Mouse (Mus musculus): Measurements from ENCODE around the gene Topbp1. TPM values are rescaled to one million over a fixed set of nuclear protein-coding genes. Genes with fewer than 3 reads are reported as not detected.
"Not testable (repeated sequence)": the region's sequence is repeated elsewhere in the genome, so short reads cannot be mapped to it uniquely, and the experiment has no call there.

Gene Topbp1
- total RNA-seq, 2 experiments from 2014 or later: 58.6 to 65.2 TPM

- DNase-seq: not testable (repeated sequence)
These were observed 48.7 kb downstream of the Topbp1 start for GRCm38 (mm10) chr9:103353500-103354260.

DNA sequence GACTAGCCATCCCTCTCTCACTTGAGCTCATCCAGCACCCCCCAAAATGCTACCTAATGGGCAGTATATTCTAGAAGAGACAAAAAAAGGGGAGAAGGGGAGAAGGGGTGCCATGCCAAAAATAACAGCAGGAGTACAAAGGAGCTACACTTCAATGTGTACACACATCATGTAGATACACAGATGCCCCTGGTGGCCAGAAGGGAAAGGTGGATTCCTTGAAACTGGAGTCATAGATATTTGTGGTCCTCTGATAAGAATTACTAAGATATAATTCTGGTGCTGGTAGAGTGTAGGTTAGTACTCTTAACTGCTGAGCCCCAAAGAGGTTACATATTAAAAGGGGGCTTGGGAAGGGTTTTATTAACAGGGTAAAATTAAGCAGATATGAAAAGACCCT is 52.9 kb downstream of the Topbp1 start:
- peak; percentile 27 for DNase-seq

DNA sequence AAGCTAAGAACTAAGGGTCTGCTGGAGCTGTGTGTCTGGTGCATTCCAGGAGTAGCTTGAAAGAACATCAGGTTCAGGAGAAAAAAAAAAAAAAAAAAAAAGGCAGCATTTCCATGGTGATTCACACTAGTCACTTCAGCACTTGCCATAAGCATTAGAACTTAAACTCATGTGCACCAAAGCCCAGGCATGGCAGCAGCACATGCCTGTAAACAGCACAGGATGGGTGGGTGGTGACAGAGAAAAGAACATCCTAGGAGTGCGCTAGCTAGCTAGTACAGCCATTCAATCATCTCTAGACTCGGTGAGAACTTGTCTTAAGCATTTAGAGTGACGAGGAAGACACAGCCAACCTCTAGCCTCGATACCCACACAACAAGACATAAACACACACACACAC is 53.5 kb downstream of the Topbp1 start:
- DNase-seq: no peak

DNA sequence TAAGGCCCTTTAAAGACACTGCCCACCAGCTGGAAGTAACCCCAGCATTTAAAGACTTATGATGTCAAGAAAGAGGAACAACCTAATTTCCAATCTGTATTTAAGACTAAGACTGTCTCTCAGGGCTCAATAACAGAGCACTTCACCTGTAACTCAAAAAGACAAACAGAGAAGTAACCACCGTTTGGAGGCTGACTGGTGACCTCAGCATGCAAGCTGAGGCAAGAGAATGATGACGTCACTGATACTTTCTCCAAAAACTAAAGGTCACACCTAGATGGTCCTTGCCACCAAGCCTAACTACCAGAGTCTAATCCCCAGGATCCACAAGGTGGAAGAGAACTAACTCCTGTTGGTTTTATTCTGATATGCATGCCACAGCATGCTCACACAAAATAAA is 55.6 kb downstream of the Topbp1 start:
- DNase-seq: no peak

- DNase-seq: no peak
These were observed 58.1 kb downstream of the Topbp1 start for GRCm38 (mm10) chr9:103363088-103363487.

DNA sequence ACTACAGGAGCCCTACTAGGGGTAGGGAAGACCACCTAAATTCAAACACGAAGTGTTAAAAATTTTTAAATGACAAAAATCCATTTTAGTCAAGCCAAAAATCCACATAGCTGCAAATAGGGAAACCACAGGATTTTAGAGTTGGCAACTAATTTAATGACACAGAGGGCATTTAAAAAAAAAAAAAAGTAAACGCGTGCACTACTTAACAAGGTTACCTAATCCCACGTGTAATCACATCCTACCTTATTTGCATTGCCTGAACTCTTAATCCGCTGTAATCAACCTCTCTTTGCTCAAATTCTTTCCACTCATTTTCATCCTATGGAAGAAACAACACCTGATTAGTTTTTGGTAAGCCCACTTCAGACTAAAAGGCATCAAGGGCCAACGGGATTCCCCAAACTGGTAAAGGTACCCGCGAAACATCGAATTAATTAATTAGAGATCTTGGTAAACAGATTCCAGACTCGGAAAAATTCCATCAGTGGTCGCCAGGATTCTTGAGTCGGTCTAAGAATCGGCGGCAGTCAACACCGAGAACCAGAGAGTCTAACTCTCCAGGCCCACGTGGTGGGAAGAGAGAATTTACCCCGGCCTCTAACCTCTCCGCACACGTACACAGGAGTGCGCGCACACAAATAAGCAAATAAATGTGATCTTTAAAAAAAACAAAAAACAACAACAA is 58.9 kb downstream of the Topbp1 start:
- peak; percentile 21 for DNase-seq

DNA sequence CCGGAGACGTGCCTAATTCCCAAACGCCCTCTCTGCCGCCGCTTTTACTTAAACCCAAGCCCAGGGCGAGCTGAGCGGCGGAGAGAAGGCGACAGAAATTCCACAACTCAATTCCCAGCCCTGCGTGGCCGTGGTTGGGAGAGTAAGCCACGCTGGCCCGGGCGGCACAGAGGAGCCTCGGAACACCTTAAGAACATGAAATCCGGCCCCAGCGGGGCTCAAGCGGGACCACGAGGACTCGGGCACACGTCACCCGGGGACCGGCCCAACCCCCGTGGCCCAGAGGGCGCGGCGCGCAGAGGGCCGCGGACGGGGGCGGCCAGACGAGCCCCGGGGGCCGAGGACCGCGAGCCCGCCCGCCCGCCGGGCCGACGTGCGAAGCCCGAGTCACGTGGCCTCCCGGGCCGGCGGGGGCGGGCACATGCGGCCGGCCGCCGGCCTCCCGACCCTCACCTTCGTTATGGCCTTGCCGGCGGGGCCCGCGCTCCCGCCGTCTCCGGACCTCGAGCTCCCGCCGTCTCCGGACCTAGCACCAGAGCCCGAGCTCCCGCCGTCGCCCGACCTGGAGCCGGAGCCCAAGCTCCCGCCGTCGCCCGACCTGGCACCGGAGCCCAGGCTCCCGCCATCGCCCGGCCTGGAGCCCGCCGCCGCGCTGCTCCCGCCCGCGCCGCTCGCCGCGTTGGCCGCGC is 59.7 kb downstream of the Topbp1 start:
- DNase-seq: peak; percentile 73

DNA sequence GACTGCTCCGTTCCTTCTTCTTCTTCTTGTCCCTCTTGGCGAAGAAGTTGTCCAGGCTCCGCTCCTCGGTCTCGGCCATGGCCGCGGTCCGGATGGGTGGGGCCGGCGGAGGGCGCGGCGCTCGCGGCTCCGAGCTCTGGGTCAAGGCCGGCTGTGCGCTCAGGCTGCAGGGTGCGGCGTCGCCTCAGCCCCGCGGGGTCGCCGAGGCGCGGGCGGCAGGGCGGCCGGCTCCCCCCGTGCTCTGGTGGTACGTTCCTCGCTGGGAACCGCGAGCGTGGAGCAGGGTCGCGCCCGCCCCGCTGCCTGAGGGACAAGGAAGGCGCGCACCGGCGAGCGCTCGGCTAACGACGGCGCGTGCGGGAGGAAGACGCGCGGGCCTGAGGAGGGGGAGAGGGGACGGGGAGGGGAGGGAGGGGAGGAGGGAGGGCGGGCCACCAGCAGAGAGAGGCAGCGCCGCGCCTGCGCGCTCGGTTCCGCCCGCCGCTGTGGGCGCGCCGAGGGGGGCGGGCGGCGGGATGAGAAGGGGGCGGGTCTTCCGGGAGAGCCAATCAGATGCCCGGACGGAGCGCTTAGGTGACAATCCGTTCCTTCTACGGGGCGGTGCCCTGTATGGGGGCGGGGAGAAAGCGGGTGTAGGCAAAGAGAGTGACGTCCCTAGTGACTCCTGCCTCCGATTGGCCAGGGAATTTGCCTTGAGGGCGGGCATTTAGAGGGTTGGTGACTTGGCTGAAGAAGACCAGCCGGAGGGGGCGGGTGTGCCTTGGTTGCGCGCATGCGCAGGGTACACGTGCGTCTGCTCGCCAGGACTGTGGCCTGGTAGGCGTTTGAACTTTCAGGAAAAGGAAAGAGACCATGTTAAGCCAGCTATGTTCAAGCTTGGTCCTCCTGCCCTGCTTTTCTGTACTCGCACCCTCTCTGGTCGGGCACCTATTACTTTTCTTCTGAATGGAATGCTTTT is 60.6 kb downstream of the Topbp1 start, which contains the start of gene Cdv3:
TSS of gene Cdv3 (minus strand) at position 551 of the 958 bp plus-strand sequence.
- peak; percentile 99 for DNase-seq

DNA sequence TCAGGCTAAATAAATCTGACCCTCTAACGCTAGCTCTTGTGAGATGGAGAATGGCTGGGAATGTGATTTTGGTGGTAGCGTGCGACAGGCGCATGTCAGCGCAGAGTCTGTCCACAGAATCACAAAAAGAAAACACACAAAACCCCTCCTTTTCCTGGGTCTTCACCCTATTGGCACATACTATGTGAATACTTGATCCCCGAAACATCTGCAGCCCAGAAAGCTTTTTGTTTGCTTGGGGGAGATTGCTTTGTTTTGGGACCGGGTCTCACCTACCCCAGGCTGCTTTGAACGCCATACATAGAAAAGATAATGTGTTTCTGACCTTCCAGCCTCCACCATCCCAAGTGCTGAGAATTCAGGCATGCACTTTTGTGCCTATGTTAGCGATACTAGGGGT is 61.3 kb downstream of the Topbp1 start:
- DNase-seq: no peak

DNA sequence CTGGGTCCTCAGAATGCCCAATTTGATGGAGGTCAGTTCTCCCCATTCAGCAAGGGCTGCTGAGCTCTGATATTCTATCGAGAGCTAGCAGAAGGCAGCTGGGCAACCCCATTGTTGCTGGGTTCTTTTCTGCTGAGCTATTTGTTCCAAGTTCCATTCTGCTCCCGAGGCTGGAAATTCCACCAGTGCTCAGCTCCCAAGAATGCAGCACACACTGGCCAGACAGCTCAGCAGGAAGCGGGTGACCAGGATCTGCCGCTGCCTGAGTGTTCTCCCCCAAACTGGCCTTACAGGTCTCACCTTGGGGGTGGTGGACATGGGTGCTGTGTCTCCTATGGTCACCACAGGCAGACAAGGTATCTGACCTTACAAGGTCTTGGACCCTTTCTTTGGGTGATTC is 64.9 kb downstream of the Topbp1 start:
- peak; percentile 21 for DNase-seq

DNA sequence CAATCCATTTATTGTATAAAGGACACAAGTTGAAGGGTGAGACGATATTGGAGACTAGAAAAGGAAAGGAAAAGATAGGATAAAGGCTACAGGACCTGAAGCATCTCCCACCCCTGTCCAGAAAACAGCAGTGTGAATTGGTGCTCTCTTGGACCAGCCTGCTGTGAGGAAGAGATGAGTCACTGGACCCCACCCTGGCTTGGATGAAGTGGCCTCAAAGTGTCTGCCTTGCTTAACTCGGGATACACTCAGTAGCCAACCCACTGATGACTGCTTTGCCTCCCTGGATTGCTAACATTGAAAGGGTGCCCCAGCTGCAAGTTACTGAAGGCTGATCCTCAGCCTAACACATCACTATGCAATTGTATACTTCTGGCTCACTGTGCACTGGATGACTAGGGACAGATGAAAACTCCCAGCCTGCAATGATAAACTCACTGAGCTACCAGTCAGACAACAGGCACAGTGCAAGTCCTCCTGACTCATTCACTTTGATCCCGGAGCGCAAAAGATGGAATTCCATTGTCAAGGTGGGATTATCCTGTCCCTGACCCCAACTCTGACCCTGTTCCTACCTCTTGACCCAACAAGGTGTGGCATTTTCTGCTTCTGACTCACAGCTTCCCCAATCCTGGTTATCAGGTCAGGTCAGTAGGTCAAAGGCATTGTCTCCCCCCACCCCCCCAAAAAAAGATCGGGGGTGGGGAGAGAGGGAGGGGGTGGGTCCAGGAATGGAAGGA is 67.4 kb downstream of the Topbp1 start:
- no peak for DNase-seq

DNA sequence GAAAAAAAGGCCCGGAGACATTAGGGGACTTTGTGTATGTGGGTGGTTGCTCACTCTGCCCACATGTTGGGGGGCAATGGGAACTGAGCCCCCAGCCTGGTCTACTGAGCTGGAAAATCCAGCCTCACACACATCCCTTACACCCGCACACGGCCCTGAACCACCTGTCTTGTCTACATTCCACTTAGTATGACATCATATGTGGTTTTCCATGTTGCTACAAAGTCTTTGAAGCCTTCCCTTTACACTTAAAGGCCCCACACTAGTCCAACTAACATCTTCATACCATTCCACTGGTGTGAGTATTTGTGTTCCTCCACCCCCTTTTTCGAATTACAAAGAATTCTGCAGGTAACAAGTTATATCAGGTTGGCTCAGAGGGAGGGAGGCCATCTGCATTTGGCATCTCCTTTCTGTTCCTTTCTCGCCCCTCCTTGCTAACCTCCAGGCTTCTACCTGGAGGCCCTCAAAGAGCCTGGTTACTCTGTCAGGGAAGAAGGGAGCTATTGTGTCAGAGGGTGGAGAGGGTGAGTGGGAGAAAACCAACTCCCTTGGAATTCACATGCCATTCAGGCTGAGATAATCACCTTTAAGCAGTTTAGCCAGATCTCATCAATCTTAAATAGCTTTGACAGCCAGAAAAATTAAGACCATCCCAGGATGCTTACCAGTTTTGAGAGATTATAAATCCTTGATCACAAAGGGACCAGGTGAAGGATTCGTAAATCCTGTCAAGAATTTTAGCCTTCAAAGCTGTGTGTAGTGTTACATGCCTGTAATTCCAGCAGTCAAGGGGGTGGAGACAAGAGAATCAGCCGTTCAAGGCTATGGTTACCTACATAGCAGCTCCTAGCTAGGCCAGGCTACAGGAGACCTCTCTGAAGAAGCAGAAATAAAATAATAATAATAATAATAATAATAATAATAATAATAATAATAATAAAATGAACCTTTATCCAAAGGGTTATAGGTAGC is 71.6 kb downstream of the Topbp1 start:
- no peak for DNase-seq

DNA sequence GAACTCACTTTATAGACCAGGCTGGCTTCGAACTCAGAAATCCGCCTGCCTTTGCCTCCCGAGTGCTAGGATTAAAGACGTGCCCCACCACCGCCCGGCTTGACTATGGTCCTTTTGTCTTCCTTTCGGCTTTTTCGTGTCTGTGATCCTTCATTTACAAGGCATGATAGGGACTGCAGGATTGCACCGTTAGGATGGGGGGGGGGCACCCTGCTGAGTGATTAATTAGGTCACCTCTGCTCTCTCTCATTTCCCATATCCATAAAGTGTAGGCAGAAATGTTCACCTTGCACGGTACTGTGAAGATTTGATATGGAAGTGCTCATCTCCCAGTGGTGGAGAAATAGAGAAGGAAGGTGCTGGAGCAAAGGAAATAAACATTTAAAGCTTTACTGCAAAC is 73.7 kb downstream of the Topbp1 start:
- no peak for DNase-seq

DNA sequence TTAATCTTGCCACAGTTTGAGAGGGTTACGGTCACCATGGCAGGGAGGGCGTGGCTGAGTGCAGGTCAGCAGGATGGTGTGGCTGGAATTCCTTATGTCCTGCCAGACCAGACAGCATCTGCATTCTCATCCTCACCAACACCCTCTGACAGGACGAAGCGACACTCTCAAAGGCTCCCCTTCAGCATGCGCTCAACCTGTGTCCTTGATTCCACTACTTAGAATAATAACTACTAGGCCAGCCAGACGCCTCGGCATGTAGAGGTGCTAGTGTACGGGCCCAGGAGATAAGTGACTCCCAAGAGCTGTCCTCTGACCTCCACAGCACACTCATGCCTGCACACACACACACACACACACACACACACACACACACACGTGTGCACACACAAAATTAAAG is 74.2 kb downstream of the Topbp1 start:
- no peak for DNase-seq

- no peak for DNase-seq
These were observed 75.6 kb downstream of the Topbp1 start for GRCm38 (mm10) chr9:103380566-103380965.

DNA sequence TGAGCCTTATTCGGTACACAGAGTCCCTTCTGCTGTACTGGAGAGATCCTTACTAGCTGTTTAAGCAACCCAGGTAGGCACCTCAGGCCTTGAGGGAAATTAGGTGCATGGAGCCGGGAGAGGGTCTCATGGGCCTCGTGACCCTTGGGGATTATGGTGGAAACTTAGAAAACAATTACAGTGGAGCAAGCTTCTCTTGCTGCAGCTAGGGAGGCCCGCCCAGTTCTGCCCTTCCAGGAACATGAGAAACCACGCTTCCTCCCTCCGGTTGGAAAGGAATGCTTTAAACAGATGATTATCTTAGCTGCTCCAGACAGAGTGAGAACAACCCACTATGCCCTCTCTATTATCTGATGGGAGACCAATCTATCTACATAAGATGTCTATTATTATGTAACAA is 78.0 kb downstream of the Topbp1 start:
- DNase-seq: no peak

- no peak for DNase-seq
These were observed 78.6 kb downstream of the Topbp1 start for GRCm38 (mm10) chr9:103383576-103383975.

DNA sequence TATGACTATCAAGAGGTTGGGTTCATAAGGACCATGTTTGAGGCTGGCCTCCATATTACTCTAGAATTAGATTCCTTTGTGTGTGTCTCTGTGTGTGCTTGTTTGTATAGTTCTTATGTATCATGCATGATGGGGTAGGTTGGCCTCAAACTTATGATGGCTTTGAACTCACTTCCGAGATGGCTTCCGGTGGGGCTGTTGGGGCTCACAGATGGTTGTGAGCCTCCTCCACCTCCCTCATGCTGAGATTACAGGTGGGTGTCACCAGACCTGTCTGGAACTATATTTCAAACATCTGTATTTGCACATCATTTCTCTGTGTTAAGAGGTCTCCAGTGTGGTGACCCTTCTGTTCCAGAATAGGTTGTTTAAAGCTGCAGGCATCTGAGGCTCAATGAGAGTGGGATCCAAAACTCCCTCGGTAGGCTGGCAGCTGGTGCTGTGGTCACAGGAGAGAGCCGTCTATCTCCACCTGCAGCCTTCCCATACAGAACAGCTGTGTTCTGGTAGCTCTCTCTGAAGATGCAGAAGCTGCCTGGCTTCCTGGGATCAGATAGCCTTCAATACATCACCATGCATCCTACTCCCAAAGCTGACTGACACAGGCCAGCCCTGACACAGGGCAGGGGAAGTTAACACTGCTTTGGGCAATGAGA is 79.3 kb downstream of the Topbp1 start:
- DNase-seq: no peak

- no peak for DNase-seq
These were observed 80.6 kb downstream of the Topbp1 start for GRCm38 (mm10) chr9:103385600-103385999.

DNA sequence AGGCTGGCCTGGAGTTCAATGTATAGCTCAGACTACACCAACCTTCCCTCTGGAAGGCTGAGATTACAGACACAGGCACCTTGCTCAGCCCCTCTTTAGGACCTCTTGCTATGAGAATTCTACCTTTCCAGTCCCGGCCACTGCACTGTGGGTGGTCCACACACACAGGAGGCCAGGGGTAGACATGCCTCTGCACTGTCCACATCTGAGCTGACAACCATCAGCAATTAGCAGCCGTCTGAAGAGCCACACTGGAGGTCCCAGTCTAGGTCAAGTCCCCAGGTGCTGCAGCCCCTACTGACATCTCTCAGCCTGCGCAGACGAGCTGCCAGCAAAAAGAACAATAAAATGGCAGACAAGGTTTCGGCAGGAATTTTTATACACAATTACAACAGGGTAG is 81.6 kb downstream of the Topbp1 start:
- no peak for DNase-seq

Data from heart, postnatal 4 days (tissue).